Mouse (Mus musculus): ENCODE data around the gene Erc2. TPM values are rescaled to one million over a fixed set of nuclear protein-coding genes. Genes with fewer than 3 reads are reported as not detected.

The Erc2 gene
- total RNA-seq, 2 experiments from 2014 or later: 0.36 to 0.41 TPM

GRCm38 (mm10) chr14:28308661-28309060 lies 686.4 kb downstream of the Erc2 start:
- no peak for TF ChIP-seq CTCF (IDR thresholded peaks at IDR 0.05)
- intact Hi-C loops (cut with DNase I): no loop called here
- no peak overlapping the region for H3K4me3 ChIP-seq
- peak; percentile 38 for DNase-seq
- no peak overlapping the region for H3K27ac ChIP-seq

GRCm38 (mm10) chr14:28316851-28317250 lies 694.6 kb downstream of the Erc2 start:
- intact Hi-C loops (cut with DNase I): no loop called here
- no peak for TF ChIP-seq CTCF (IDR thresholded peaks at IDR 0.05)
- Histone ChIP-seq H3K4me3 (no peak overlapping the region), H3K27ac (no peak overlapping the region)
- no peak for DNase-seq

- no peak overlapping the region for H3K4me3 ChIP-seq
- peak; percentile 57 for DNase-seq
- intact Hi-C loops (cut with DNase I): no loop called here
- TF ChIP-seq CTCF (IDR thresholded peaks at IDR 0.05): peak; percentile 41
- H3K27ac ChIP-seq: no peak overlapping the region
These were observed 699.8 kb downstream of the Erc2 start for GRCm38 (mm10) chr14:28321916-28322534.

GRCm38 (mm10) chr14:28323243-28323642 lies 701.0 kb downstream of the Erc2 start:
- Histone ChIP-seq H3K4me3 (no peak overlapping the region), H3K27ac (no peak overlapping the region)
- TF ChIP-seq CTCF (IDR thresholded peaks at IDR 0.05): no peak
- intact Hi-C loops (cut with DNase I): no loop called here
- DNase-seq: no peak

- DNase-seq: peak; percentile 26
- H3K4me3 ChIP-seq: no peak overlapping the region
- intact Hi-C loops (cut with DNase I): no loop called here
- no peak overlapping the region for H3K27ac ChIP-seq
- TF ChIP-seq CTCF (IDR thresholded peaks at IDR 0.05): no peak
These were observed 701.5 kb downstream of the Erc2 start for GRCm38 (mm10) chr14:28323727-28324126.

- intact Hi-C loops (cut with DNase I): no loop called here
- DNase-seq: no peak
- no peak for TF ChIP-seq CTCF (IDR thresholded peaks at IDR 0.05)
These were observed 704.2 kb downstream of the Erc2 start for GRCm38 (mm10) chr14:28326456-28326855.

GRCm38 (mm10) chr14:28328512-28328911 lies 706.3 kb downstream of the Erc2 start:
- H3K27ac ChIP-seq: no peak overlapping the region
- no peak overlapping the region for H3K4me3 ChIP-seq
- TF ChIP-seq CTCF (IDR thresholded peaks at IDR 0.05): no peak
- intact Hi-C loops (cut with DNase I): no loop called here
- DNase-seq: no peak

More at GRCm38 (mm10) chr14:28326456-28326855, 704.2 kb downstream of the Erc2 start:
- Histone ChIP-seq H3K4me3 (no peak overlapping the region), H3K27ac (no peak overlapping the region)

- intact Hi-C loops (cut with DNase I): no loop called here
- H3K4me3 ChIP-seq: no peak overlapping the region
- H3K27ac ChIP-seq: no peak overlapping the region
- no peak for TF ChIP-seq CTCF (IDR thresholded peaks at IDR 0.05)
- DNase-seq: no peak
These were observed 708.9 kb downstream of the Erc2 start for GRCm38 (mm10) chr14:28331108-28331507.

- no peak overlapping the region for H3K27ac ChIP-seq
- intact Hi-C loops (cut with DNase I): no loop called here
- DNase-seq: no peak
- H3K4me3 ChIP-seq: no peak overlapping the region
- no peak for TF ChIP-seq CTCF (IDR thresholded peaks at IDR 0.05)
These were observed 710.2 kb downstream of the Erc2 start for GRCm38 (mm10) chr14:28332351-28332953.

GRCm38 (mm10) chr14:28339146-28339545 lies 716.9 kb downstream of the Erc2 start:
- no peak overlapping the region for H3K4me3 ChIP-seq
- intact Hi-C loops (cut with DNase I): no loop called here
- no peak for TF ChIP-seq CTCF (IDR thresholded peaks at IDR 0.05)

GRCm38 (mm10) chr14:28349129-28349528 lies 726.9 kb downstream of the Erc2 start:
- Histone ChIP-seq H3K4me3 (no peak overlapping the region), H3K27ac (no peak overlapping the region)
- no peak for DNase-seq
- intact Hi-C loops (cut with DNase I): no loop called here
- no peak for TF ChIP-seq CTCF (IDR thresholded peaks at IDR 0.05)

More at GRCm38 (mm10) chr14:28339146-28339545, 716.9 kb downstream of the Erc2 start:
- H3K27ac ChIP-seq: no peak overlapping the region
- DNase-seq: no peak

- no peak for TF ChIP-seq CTCF (IDR thresholded peaks at IDR 0.05)
- H3K4me3 ChIP-seq: no peak overlapping the region
- no peak for DNase-seq
- intact Hi-C loops (cut with DNase I): no loop called here
- H3K27ac ChIP-seq: no peak overlapping the region
These were observed 733.8 kb downstream of the Erc2 start for GRCm38 (mm10) chr14:28356031-28356430.

GRCm38 (mm10) chr14:28359502-28359901 lies 737.3 kb downstream of the Erc2 start:
- TF ChIP-seq CTCF (IDR thresholded peaks at IDR 0.05): no peak
- intact Hi-C loops (cut with DNase I): no loop called here
- no peak for DNase-seq
- no peak overlapping the region for H3K27ac ChIP-seq
- H3K4me3 ChIP-seq: no peak overlapping the region

GRCm38 (mm10) chr14:28359983-28360382 lies 737.8 kb downstream of the Erc2 start:
- intact Hi-C loops (cut with DNase I): no loop called here
- H3K27ac ChIP-seq: no peak overlapping the region
- DNase-seq: no peak
- TF ChIP-seq CTCF (IDR thresholded peaks at IDR 0.05): no peak
- H3K4me3 ChIP-seq: no peak overlapping the region

All from gastrocnemius, adult 2 months (tissue).